Mouse (Mus musculus): ENCODE results near the gene Id1. TPM values are rescaled to one million over a fixed set of nuclear protein-coding genes. Genes with fewer than 3 reads are reported as not detected.

Gene Id1
- total RNA-seq, 2 experiments from 2014 or later: 1.3 to 1.6 TPM

DNA sequence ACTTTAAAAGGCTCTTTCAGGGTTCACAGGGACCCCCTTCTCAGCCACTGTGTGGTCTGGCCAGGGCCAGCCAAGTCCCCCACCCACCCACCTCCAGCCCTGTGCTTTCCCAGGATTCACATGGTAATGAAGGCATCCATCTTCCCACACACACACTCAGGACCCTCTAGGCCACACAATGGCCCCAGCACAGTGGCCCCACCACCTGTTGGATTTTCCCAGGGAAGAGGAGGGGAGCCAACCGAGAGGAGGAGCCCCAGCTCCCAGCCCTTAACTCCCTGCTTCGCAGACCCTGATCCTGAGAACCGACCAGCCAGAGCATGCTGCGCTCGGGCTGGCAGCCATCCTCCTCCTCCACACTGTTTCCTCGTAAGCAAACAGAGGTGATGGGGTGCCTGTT is 18.0 kb upstream of the Id1 start:
- no peak for ATAC-seq (replicated peaks; ENCODE audit: low FRiP score, poor library complexity, severe bottlenecking)

DNA sequence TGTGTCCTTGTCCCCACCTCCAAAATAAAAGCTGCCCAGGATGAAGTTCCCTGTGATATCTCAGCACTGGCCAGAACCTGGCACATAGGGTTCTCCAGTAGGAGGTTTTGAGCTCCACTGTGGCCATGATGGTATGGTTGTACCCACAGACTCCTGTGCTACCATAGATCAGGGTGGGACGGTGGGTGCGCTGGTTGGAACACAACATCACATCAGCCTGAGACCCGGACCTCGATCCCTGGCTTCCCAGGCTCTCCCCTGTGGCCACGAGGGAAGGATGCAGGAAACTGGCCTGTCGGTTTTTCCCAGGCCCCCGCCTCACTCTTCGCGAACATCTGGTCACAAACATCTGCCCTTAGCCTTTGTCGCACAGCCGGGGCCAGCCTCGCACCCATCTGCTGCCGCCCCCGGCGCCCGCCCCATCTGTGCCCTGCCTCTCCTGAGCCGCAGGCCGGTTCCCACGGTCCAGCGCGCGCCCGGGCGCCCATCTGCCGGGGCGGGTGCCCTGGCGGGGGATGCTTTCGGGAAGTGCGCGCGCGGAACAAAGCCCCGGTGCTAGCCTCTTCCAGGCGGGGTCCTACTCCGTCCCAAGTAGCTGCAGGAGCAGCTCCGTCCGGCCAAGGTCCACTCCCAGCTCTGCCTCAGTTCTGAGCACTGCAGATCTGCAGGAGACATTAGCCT is 12.3 kb upstream of the Id1 start:
- ATAC-seq (replicated peaks; ENCODE audit: low FRiP score, poor library complexity, severe bottlenecking): no peak

DNA sequence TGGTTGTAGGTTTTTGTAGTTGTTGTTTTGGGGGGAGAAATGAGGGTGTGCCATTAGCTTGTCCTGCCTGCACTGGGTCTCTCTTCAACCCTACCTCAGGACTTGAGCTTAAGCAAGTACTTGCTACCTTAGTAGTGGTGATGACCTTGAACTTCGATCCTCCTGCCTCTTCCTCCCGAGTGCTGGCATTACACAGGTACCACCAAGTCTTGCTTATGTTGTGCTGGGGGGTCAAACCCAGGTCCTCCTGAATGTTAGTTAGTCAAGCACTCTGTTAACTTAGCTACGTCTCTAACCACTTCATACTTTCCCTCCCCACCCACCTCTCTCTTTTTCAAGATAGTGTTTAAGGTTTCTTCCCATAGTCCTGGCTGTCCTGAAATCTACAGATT is 11.7 kb upstream of the Id1 start:
- no peak for ATAC-seq (replicated peaks; ENCODE audit: low FRiP score, poor library complexity, severe bottlenecking)

DNA sequence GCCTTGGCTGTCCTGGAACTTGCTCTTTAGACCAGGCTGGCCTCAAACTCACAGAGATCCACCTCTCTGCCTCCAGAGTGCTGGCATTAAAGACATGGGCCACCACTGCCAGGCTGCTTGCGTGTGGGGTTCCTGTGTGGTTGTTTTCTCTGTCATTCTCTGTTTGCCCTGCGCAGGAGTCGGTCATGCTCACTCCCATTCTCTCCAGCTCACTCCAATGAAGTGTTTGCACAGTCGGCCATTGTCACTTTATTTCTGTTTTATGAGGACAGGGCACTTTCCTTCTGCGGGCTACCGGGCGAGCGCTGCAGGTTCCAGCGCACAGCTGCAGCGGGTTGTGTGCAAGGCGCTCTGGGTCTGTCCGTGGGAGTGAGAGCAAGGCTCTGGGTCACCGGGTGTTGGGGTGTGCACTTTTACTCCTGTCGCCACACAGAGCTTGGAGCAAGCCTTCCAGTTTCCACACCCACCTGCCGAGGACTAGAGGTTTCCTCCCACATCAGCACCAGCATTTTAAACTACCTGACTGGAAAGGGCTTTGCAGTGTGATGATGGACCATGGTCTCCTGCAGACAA is 10.8 kb upstream of the Id1 start:
- no peak for ATAC-seq (replicated peaks; ENCODE audit: low FRiP score, poor library complexity, severe bottlenecking)

DNA sequence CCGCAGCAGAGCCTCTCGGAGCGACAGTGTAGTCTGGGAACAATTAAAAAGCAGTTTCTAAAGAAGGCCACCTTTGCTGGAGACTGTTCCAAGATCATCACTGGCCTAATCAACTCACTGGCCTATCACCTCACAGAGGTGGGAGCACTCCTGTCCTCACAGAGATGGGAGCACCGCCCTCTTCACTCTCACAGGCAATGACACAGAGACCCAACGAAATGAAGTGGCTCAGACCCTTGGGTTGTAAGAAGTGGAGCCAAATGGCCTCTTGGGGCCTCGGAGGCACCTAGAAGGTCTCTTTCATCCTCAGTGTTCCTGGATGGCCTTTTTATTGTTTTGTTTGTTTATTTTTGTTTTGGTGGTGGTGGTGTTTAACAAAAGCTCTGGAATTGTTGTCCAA is 9.8 kb upstream of the Id1 start:
- ATAC-seq (replicated peaks; ENCODE audit: low FRiP score, poor library complexity, severe bottlenecking): no peak

DNA sequence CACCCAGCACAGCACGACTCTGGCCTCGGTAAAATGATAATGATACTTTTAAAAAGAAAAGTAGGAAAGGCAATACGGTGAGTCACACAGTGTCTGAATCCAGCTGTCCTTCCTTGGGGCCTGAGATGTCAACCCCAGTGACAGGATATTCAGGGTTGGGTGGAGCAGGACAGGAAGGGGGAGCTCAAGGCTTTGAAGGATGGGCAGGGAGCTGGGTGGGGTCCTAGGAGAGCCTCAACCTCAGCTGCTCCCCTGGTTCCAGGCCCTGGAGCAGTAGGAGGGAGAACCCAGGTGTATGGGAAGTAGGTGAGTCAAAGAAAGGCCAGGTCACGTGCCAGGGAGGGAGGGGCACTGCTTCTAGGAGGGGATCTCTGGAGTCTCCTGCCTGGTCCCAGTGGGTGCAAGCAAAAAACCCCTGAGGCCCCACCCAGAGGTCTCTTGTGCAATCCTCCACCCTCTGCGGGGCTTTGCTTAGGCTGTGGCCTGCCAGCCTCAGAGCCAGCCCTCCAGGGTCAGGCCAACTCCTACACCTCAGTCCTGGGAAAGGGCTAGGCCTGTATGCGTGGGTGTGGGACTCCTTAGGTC is 9.2 kb upstream of the Id1 start:
- ATAC-seq (replicated peaks; ENCODE audit: low FRiP score, poor library complexity, severe bottlenecking): no peak

DNA sequence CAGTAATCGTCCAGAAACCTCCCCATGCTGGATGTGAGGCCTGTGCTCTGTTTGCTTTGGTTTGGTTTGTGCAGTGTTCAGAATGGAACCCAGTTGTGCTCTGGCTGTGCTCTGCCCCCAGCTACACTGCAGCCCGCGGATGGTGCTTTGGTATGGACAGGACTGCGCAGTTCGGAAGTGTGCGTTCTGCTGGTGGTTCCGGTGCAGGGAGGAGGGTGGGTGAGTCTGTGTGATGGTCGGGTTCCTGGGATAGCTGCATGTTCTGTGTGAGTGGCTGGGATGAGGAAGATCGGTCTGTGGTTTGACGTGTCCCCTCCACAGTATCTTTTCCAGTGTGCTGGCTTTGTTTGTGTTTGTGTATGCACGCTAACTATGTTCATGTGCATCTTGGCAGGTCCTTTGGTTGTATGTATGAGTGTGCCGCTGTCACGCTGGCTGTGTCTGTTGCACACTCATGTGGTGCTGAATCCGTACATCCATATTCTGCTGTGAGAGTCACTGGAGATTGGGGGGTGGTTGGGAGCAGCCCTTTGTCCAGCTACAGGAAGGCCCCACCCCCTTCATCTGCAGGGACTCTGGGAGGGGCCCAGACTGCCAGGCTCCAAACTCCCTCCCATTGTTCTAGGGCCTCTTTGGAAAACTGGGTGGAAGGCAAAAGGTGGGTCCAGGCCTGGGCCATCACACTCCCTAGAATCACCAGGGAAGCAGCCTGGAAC is 8.1 kb upstream of the Id1 start:
- ATAC-seq (replicated peaks; ENCODE audit: low FRiP score, poor library complexity, severe bottlenecking): no peak

DNA sequence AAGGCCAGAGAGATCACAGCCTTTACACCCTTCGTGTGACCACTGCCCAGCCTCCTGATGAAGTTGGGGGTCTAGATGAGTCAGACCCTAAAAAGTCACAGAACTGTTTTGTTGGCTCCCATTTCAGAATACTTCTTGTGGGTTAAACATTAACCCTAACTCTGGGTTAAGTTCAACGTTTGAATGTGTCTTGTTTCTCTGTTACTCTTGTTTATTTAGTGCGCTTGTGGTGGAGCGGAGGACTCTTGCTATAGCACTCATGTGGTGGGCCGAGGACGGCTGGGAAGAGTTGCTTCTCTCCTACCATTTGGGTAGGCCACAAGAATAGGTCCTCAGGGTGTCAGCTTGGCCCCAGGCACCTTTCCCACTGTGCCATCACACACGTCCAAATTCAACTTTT is 7.5 kb upstream of the Id1 start:
- ATAC-seq (replicated peaks; ENCODE audit: low FRiP score, poor library complexity, severe bottlenecking): no peak

DNA sequence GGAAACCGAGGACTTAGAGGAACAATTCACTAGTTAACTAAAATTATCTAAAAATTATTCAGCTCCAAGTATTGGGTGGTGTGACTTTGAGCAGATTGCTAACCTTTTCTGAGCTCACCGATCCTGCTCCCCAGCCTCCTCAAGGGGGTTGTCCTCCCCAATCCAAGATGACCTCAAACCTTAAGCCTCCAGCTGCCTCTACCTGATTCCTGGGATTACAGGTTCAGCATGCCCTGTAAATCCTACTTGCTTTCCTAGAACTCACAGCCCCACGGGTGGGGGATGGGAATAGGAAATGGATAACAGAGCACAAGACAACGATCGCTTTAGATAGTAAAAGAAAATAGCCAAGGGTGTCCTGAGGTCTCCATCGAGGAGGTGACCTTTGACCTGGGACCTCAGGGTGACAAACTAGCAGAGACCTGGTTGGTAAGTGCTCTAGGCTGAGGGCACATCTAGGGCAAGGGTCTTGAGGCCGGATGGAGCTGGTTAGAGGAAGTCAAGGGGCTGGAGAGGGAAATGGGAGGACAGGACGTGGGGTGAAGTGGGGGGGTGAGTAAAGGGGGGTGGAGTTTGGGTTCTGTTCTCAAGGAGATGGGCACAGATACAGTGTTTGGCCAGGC is 6.9 kb upstream of the Id1 start:
- ATAC-seq (replicated peaks; ENCODE audit: low FRiP score, poor library complexity, severe bottlenecking): no peak

DNA sequence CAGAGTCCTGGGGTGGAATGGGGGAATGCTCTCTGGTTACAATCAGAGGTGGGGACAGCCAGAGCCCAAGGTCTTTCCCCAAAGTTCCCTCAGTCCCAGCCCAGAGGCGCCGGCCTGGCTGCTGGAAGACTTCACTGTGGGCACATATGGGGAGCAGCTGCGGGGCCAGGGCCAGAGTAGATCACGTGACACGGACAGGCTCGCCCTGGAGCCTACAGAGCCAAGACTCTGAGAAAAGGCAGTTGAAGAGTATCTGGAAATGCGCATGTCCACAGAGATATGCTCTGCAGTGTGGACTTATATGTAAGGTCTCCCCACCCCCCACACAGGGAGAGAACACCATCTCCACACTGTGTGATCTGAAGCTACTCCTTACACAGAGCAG is 6.4 kb upstream of the Id1 start:
- ATAC-seq (replicated peaks; ENCODE audit: low FRiP score, poor library complexity, severe bottlenecking): no peak

DNA sequence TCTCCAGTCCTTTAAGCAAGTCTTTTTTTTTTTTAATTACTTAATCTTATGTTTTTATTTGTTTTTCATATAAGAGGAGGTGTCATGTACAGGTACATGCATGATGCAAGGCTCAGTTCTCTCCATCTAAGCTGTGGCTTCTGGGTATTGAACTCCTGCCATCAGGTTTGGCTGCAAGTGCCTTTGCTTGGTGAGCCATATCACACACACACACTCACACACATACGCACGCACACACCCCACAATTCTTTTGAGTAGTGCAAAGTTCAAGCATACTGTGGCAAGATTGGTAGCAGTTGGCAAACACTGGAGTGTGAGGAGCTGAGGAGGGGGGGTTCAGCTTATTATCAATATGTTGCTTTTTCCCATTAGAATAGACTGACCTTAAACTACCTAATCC is 2.9 kb upstream of the Id1 start:
- no peak for ATAC-seq (replicated peaks; ENCODE audit: low FRiP score, poor library complexity, severe bottlenecking)

DNA sequence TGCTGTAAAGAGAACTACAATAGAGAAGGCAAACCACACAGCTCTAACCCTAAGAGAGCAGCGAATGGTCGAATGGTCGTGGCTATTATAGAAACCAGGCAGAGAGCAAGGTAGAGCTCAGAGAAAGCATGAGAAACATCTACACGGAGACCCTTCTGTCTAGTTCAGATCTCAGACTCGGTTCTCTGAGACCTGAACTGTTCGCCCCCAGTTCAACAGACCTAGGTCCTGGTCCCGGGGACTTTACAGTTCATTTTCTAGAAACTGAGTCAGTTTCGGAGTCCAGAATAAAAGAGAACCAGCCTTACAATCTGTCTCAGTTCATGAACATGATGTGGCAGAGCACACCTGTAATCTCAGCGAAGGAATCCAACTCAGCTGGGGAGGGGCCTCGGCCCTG is 1.6 kb upstream of the Id1 start:
- no peak for ATAC-seq (replicated peaks; ENCODE audit: low FRiP score, poor library complexity, severe bottlenecking)

DNA sequence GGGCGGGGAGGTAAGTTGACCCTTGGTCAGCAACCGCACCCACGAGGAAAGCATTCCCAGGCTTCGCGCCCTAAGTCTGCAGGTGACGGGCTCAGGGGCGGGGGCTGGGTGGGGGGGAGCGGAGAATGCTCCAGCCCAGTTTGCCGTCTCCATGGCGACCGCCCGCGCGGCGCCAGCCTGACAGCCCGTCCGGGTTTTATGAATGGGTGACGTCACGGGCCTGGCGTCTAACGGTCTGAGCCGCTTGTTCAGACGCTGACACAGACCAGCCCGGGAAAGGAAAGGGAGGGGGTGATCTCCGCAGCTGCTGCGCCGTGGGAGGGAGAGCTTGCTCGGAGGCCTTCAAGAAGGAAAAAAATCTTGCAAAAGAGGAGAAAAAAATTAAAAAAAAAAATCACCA is 1.1 kb upstream of the Id1 start:
- ATAC-seq (replicated peaks; ENCODE audit: low FRiP score, poor library complexity, severe bottlenecking): no peak

DNA sequence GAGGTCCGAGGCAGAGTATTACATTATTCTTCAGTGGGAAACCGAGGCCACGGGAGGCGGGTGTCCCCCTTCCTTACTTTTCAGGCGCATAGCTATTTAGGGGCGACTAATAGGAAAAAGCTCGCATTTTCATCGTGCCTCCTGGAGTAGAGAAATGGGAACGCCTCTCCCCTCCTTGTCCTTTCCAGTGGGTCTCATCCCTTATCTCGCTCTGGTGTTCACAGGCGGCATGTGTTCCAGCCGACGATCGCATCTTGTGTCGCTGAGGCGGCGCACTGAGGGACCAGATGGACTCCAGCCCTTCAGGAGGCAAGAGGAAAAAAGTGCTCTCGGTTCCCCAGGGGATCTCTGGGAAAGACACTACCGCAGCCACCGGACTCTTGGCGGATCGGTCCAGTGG is 697 bp downstream of the Id1 start:
- no peak for ATAC-seq (replicated peaks; ENCODE audit: low FRiP score, poor library complexity, severe bottlenecking)

DNA sequence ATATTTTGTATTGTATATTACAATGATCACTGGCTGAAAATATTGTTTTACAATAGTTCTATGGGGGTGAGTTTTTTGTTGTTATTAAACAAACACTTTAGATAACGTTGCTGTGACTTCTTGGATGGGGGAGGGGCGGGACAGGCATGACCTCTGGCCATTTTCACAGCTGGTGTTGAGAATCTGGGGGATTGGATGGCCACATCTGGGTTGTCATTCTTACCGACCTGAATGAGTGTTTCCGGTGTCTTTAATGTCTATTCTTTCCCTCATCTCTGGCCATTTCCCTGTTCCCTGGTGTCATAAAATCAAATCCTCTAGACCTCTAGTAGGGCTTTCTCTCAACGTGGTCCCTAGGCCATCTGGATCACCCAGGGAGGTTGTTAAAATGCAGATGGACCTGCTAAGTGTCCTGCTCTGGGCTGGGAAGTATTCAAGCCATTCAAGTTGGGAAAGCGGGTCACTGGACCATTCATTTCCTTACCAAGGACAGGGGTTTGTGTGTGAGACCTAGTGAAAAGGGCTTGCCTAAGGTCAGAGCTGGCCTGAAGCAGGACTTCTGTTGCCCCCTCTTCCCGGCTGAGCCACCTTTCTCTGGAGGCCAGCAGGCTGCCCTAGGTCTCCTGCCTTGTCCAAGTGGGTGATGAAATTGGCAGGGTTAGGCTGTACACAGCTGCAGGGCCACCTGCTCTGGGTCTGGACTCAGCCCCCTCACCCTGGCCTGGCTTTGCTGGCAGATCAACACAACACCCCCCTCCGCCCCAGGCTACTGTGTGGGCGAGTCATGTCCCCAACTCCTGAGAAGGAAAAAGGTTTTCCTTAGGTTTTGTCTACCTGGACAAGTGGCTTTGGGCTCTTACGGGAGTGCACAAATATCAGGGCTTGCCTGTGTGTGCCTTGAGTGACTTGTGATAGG is 1.5 kb downstream of the Id1 start:
- no peak for ATAC-seq (replicated peaks; ENCODE audit: low FRiP score, poor library complexity, severe bottlenecking)

DNA sequence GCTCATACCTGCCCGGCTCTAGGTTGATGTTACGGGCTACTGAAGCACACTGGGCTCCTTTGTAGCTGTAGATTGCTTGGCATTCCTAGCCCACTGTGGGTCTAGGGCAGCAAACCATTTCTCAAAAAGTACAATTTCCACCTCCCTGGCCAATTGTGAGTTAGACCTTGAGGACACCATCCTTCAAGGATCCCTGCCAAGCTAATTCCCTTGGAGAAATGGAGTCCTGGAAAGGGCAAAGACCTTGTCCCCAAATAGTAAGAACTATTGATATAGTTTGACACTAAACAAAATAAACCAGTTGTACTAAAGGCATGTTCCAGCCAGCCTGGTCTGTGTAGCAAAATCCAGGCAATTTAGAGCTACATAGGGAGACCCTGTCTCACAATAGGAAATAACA is 2.3 kb downstream of the Id1 start:
- ATAC-seq (replicated peaks; ENCODE audit: low FRiP score, poor library complexity, severe bottlenecking): no peak

DNA sequence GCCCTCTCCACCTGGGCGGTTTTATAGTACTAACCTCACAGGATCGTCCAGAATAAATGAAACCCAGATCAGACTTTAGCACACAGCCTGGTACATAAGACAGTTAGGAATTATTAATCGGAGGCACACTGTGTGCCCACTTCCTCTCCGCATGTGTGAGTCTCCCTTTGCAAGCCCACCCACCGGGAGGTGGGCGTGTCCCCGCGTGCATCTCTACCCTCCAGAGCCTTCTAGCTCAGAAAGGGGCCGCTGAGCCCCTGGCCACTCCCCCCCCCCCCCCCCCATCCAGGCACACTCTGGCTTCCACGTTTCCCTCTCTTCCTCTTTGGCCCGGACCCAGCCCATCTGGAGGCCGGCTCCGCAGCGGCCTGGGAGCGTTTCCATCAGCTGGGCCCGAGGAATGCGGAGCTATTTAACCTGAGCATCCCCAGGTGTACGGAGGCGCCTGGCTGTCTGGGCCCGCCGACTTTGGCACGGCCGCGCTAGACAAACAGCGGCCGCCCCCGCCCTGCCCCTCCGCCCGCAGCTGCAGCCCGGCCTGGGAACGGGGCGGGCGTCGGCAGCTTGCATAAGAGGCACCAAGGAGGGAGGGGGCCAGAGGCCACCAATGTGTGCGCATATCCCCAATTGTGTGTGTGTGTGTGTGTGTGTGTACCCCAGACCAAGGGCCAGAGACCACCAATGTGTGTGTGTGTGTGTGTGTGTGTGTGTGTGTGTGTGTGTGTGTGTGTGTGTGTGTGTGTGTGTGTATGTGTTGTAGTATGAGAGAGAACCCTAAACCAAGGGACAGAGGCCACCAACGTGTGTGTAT is 3.2 kb downstream of the Id1 start:
- no peak for ATAC-seq (replicated peaks; ENCODE audit: low FRiP score, poor library complexity, severe bottlenecking)

DNA sequence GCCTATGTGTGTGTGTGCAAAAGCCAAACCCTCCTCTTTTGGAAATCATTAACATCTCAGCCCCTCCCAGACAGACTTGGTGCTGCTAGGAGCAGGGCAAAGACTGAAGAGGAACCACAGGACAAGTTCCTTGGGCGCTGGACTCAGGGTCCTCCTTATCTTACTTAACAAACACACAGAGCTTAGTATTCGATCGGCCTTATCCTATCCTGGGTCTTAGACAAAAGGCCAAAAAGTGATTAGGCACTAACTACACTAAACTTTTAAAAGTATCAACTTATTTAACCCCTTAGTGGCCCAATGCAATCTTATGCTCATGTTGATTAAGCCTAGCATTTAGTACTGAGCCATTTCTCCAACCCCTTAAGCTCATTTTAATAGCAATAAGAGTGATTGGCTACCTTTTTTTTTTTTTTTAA is 3.8 kb downstream of the Id1 start:
- no peak for ATAC-seq (replicated peaks; ENCODE audit: low FRiP score, poor library complexity, severe bottlenecking)

DNA sequence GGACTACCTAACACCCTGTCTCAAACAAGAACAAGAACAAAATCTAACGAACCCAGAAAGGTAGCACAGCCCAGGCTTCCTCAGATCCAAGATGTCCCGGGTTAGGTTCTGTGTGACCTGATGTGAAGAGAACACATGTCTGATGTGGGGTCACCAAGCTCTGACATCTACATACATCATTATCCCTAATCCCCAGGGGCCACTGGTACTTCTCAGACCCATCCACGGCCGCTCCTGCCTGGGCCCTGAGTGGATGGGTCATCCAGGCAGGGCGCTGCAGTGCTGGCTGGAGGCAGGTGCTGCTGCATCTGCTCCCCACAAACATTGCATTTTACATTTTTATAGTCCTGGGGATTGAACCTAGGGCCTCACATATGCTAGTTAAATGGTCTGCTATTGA is 4.4 kb downstream of the Id1 start:
- no peak for ATAC-seq (replicated peaks; ENCODE audit: low FRiP score, poor library complexity, severe bottlenecking)
